Mouse (Mus musculus) megakaryocyte, embryonic 14.5 days (primary cell): ENCODE results near the gene Fas.

Source experiments
- FLI1 ChIP-seq: IDR thresholded peaks from 2 replicates; pipeline ENCODE4 v1.6.1; 2012; ENCODE audit warnings: low read length, inconsistent platforms, mixed read lengths
- GATA1 ChIP-seq: IDR thresholded peaks from 3 replicates; pipeline ENCODE4 v1.6.1; 2012; ENCODE audit warnings: mixed read lengths, low read length, inconsistent platforms, borderline replicate concordance

DNA sequence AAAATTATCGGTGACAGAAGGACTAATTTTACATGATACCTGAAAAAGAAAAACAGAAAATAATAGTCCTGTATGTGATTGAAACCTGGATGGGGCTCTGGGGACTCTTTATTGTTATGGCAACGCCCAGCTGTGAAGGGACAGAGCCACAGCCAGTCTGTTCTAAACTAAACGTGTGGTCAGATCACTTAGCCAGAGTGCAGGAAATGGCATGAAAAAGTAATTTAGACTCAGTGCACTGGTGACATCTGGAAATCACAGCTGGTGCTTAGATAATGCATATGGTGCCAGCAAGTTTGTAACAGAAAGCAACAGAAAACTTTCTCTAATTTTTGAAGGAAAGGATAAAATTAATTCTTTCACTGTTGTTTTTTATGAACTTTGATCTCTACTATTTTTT, 79.9 kb downstream of the Fas start:
- no peak for TF ChIP-seq GATA1
- no peak for TF ChIP-seq FLI1
